Mouse (Mus musculus) activated CD4-positive, CD25-positive, alpha-beta regulatory T cell (primary cell): ENCODE measurements around the gene Mroh7. TPM values are rescaled to one million over a fixed set of nuclear protein-coding genes. Genes with fewer than 3 reads are reported as not detected.

Experiments used
- polyA plus RNA-seq, 2 experiments: library from polyadenylated mRNA; unstranded; fragments of 100-300 nt; shearing (Covaris generic); gene quantifications; one replicate each; pipeline ENCODE4 v1.2.1; 2017

Mroh7 gene
- polyA plus RNA-seq = not detected

DNA sequence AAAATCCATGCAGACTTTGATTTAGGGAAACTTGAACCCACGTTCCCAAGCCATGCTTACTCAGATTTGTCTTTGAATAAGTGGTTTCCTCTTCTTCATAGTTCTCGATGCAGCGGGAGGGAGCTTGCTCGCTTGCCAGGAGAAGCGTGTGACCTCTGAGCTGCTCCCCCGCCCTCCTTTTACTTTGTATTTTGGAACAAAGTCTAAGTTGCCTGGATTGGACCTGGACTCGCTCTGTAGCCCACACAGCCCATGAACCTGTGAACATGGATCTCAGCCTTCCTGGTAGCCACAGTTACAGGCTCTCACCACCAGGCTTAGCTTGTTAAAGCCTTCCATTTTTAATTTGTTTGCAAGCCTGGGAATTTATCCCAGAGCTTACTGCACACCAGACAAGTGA is at the start of gene Mroh7:
Gene Mroh7 (minus strand): TSS at position 112 of the 400 bp plus-strand sequence.

DNA sequence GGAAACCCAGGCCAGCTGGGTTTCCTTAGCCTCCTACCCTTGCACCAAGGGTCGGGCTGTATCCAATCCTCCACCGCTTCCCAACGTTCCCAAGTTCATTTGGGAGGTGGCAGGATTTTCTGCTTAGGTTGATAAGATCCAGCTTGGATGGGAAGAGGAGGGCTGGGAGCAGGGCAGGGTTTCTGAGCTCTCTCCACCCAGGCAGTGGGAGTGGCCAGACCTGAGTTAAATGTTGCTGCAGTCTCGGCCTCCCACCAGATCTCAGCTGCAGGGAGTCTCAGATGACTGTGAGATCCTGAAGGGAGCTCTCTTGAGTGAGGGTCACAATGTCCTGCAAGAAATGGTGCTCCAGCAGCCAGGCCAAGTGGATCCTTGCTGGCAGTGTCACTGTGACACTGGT is 2.9 kb upstream of the Mroh7 start, which contains the start of gene Fam151a:
Gene Fam151a (plus strand): TSS at position 254 of the 400 bp plus-strand sequence.

GRCm38 (mm10) chr4:106678442-106679118 is 52.1 kb downstream of the Mroh7 start, which contains the start of gene Ttc4:
Gene Ttc4, minus strand, starts transcription at chr4:106678944.

GRCm38 (mm10) chr4:106650833-106651527 is 79.7 kb downstream of the Mroh7 start, which contains the start of gene Pars2:
Gene Pars2, plus strand, starts transcription at chr4:106651069.

Other genes starting within 250 kb of the Mroh7 start
- gene Bsnd, start 238.6 kb downstream of the Mroh7 start, polyA plus RNA-seq = not detected
- gene Dhcr24, start 169.9 kb downstream of the Mroh7 start, polyA plus RNA-seq = 1 to 10 TPM; 1.1 to 3.1 TPM
- gene Lexm, start 113.7 kb downstream of the Mroh7 start, polyA plus RNA-seq = under 1 TPM in 1 of 2 experiments, not detected in 1; 0.11 TPM
- gene Ttc22, start 108.5 kb downstream of the Mroh7 start, polyA plus RNA-seq = under 1 TPM in 1 of 2 experiments, not detected in 1; 0.09 TPM
- 10 to 100 TPM in 1 of 2 experiments, 1 to 10 TPM in 1; 9.9 to 10.8 TPM for gene Pars2, start 79.9 kb downstream of the Mroh7 start, polyA plus RNA-seq
- gene Ttc4, start 52.0 kb downstream of the Mroh7 start, polyA plus RNA-seq = 10 to 100 TPM; 53.5 to 59.4 TPM
- gene Fam151a, start 3.0 kb upstream of the Mroh7 start, polyA plus RNA-seq = not detected
- 10 to 100 TPM in 1 of 2 experiments, 1 to 10 TPM in 1; 4.0 to 18.2 TPM for gene Acot11, start 74.1 kb upstream of the Mroh7 start, polyA plus RNA-seq
- 100 to 1,000 TPM in 1 of 2 experiments, 10 to 100 TPM in 1; 63.9 to 112 TPM for gene Ssbp3, start 179.8 kb upstream of the Mroh7 start, polyA plus RNA-seq